Mouse (Mus musculus): Measurements from ENCODE around the gene Dok4. TPM values are rescaled to one million over a fixed set of nuclear protein-coding genes. Genes with fewer than 3 reads are reported as not detected.
"Not testable (repeated sequence)": the region's sequence is repeated elsewhere in the genome, so short reads cannot be mapped to it uniquely, and the experiment has no call there.

Dok4 gene
- polyA plus RNA-seq, 1 experiment from 2014 or later, result 35.5 TPM

DNA sequence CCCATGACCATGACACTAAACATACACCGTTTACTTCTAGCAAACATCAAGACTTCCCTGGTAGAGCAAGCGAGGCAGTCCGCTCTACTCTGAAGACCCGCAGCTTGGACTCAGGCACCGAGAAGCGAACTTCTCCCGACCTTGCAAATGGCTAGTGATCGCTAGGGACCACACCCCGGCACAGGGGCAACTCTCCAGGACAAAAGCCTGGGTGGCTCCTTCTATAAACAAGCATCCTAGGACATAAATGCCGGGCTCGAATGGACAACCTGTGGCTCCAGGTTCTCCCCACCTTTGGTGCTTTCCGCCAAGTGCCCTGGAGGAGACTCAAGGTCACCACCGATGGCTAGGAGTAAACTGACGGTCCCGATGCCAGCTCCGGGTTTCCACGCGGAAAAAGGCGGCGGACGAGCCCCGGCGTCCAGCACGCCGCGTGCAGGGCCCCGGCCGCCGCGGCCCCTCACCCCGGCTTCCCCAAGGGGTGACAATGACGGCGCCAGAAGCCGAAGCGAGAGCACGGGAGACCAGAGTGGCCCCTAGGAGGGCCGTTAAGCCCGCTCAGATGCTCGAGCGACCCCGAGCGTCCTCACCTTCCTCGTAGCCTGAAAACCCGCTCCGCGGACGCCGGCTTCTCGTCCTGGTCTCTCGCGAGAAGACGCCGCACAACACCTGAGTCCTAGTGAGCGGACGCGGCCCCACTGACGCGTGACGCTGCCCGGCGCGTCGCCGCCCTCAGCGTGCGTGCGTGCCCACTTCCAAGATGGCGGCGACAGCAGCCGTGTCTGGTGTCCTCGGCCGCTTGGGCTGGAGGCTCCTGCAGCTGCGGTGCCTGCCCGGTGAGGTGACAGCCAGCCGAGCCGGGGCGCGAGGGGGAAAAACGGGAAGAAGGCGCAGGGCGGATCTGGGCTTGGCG is 38.2 kb downstream of the Dok4 start, which contains the start of the genes Coq9 and Ciapin1:
Gene Coq9, plus strand, starts transcription at position 660 of the 913 bp plus-strand sequence.
Gene Ciapin1, minus strand, starts transcription at position 697 of the 913 bp plus-strand sequence.
- Histone ChIP-seq H3K4me2 (peak within 1 kb of the TSS; percentile 91), H3K9ac (peak within 1 kb of the TSS; percentile 97), H3K9me3 (no peaks in the 10 kb centered on the region), H3K27me3 (replicated peaks) (no peaks in the 10 kb centered on the region), H3K4me1 (peaks cover 28% of the 10 kb centered on the region), H3K27ac (replicated peaks) (peak within 1 kb of the TSS; percentile 98), H3K4me3 (peak within 1 kb of the TSS; percentile 87), H3K36me3 (peaks cover 6% of the 10 kb centered on the region)
- peak; percentile 98 for ATAC-seq (ENCODE audit: extremely low read depth, insufficient number of reproducible peaks, low FRiP score, low TSS enrichment)
- WGBS, result under 1% methylated on average over 82 of the region's 82 CpGs

DNA sequence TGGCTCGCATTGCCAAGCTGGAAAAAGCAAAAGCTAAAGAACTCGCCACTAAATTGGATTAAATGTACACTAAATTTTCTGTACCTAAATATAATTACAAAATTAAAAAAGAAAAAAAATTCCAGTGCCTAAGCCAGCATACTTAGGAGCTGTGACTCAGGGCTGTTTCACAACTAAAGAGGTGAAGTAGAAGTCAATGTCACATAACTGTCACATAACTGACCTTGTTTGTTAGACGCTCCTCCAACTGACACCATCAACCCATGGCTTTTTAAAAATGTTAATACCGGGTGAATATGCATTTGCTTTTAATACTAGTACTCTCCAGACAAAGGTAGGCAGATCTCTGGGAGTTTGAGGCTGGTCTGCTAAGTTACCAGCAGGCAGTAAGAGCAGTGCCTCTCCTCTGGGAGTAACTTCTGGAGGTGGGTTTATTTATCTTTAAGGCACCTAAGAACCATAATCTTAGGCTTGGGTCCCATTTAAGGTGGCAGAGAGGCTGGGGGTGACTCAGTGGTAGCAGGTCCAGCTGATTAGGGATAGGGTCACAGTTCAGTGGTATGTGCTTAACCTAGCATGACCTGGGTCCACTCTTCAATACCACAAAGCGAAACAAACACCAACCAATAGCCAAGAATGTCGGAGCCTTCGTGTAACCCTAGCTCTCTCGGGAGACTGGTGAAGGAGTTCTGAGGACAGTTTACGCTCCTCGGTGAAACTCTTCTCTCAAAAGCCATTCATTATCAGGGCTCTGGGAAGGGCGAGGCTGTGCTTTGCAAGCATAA is 39.5 kb downstream of the Dok4 start:
- Histone ChIP-seq H3K4me1 (peaks cover 28% of the 10 kb centered on the region), H3K4me3 (peak overlapping the region; percentile 87)
- no peak for ATAC-seq (ENCODE audit: extremely low read depth, insufficient number of reproducible peaks, low FRiP score, low TSS enrichment)

DNA sequence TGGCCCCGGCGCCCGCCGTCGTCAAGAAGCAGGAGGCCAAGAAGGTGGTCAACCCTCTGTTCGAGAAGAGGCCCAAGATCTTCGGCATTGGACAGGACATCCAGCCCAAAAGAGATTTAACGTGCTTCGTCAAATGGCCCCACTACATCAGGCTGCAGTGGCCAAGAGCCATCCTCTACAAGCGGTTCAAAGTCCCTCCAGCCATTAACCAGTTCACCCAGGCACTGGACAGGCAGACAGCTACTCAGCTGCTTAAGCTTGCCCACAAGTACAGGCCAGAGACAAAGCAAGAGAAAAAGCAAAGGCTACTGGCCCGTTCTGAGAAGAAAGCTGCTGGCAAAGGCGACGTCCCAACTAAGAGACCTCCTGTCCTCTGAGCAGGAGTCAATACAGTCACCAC is 40.4 kb downstream of the Dok4 start:
- not testable (repeated sequence) for H3K9me3 ChIP-seq; ATAC-seq (ENCODE audit: extremely low read depth, insufficient number of reproducible peaks, low FRiP score, low TSS enrichment); H3K27me3 ChIP-seq (replicated peaks); H3K4me3 ChIP-seq; H3K4me2 ChIP-seq; H3K9ac ChIP-seq; H3K27ac ChIP-seq (replicated peaks)
- H3K36me3 ChIP-seq, result peaks cover 20% of the 10 kb centered on the region
- peaks cover 28% of the 10 kb centered on the region for H3K4me1 ChIP-seq
- WGBS, result 94% methylated on average over 13 of the region's 13 CpGs

More for the DNA sequence above, 39.5 kb downstream of the Dok4 start:
- 65% methylated on average over 11 of the region's 11 CpGs for WGBS
- Histone ChIP-seq H3K27ac (replicated peaks) (peak overlapping the region; percentile 24; the same call in 1 of the 2 replicates), H3K36me3 (peaks cover 11% of the 10 kb centered on the region), H3K4me2 (peak overlapping the region; percentile 91), H3K9ac (peak overlapping the region; percentile 97), H3K27me3 (replicated peaks) (no peaks in the 10 kb centered on the region), H3K9me3 (no peaks in the 10 kb centered on the region)

DNA sequence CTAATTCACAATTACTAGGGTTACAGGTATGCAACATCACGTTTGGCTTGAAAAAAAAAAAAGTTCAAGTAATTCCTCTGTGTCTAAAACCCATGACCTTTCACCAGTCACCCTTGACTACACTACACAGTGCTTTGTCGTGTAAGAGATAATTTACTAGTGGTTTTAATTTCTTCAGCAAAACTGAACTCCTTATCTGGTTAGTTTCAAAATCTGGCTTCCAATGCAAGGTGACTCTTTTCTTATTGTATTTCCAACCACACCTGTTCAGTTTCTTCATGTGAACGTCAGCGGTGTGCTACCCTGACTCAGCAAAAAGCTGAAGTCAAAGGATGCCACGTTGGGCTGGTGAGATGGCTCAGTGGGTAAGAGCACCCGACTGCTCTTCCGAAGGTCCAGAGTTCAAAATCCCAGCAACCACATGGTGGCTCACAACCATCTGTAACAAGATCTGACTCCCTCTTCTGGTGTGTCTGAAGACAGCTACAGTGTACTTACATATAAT is 42.2 kb downstream of the Dok4 start:
- peaks cover 24% of the 10 kb centered on the region for H3K4me1 ChIP-seq
- not testable (repeated sequence) for H3K9me3 ChIP-seq; H3K27ac ChIP-seq (replicated peaks); H3K4me2 ChIP-seq; H3K9ac ChIP-seq; ATAC-seq (ENCODE audit: extremely low read depth, insufficient number of reproducible peaks, low FRiP score, low TSS enrichment); H3K4me3 ChIP-seq; H3K27me3 ChIP-seq (replicated peaks)
- H3K36me3 ChIP-seq, result peaks cover 38% of the 10 kb centered on the region
- WGBS, result 81% methylated on average over 7 of the region's 7 CpGs

DNA sequence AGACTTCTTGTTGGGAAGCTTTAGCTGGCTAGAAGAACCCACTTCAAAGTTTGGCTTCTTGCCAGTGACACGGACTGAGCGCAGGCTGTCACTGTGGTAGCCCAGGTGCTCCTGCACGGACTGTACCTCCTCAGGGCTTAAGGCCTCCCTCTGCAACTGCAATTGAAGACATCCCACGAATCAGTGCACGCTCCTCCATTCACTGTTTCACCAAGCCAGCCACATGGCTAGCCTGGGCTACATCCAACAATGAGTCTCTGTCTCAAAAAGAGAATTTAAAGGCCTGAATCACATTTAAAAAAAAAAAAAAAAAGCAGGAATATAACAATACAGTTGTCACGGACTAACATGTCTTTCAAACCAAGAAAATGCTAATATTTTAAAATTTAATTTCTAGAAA is 47.8 kb downstream of the Dok4 start:
- Histone ChIP-seq H3K4me3 (no peak overlapping the region), H3K36me3 (peaks cover 90% of the 10 kb centered on the region), H3K4me2 (no peak overlapping the region), H3K4me1 (no peaks in the 10 kb centered on the region; the same call in 1 of the 2 replicates), H3K27me3 (replicated peaks) (no peaks in the 10 kb centered on the region), H3K9ac (no peak overlapping the region), H3K27ac (replicated peaks) (no peak overlapping the region), H3K9me3 (no peaks in the 10 kb centered on the region)
- ATAC-seq (ENCODE audit: extremely low read depth, insufficient number of reproducible peaks, low FRiP score, low TSS enrichment), result no peak
- 83% methylated on average over 6 of the region's 6 CpGs for WGBS

DNA sequence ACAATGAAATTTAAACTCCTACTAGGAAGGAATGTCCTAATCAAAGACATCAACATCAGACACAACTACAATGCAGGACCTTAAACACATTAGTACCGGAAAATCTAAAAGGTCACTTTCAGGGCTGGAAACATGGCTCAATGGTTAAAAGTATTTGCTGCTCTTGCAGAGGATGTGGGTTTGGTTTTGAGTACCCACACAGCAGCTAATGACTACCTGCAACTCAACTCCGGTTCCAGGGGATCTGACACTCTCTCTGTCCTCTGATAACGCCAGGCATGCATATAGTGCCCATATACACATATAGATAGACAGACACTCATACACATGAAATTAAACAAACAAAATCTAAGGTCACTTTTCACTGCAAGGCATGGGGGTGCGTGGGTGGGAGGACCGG is 49.9 kb downstream of the Dok4 start:
- WGBS, result 92% methylated on average over 5 of the region's 5 CpGs
- Histone ChIP-seq H3K27ac (replicated peaks) (no peak overlapping the region), H3K9ac (no peak overlapping the region), H3K4me2 (no peak overlapping the region), H3K4me3 (no peak overlapping the region), H3K9me3 (no peaks in the 10 kb centered on the region), H3K36me3 (peaks cover 95% of the 10 kb centered on the region), H3K4me1 (no peaks in the 10 kb centered on the region), H3K27me3 (replicated peaks) (no peaks in the 10 kb centered on the region)
- no peak for ATAC-seq (ENCODE audit: extremely low read depth, insufficient number of reproducible peaks, low FRiP score, low TSS enrichment)

DNA sequence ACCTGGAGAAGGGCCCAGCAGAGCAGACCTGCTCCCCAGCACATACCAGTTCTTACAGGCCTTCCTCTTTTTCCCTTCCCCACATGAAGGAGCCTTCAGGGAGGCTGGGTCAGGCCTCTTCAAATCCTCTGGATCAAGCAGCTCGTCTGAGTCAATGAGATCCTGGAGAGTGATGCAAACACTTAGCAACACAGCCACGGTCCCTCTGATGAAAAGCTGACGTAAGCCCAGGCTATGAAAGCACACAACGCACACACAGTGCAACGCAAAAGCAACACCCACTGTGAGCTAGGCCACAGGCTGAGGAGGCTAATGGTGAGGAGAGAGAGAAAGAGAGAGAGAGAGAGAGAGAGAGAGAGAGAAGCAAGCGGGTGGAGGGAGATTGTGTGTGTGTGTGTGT is 51.0 kb downstream of the Dok4 start:
- Histone ChIP-seq H3K4me2 (no peak overlapping the region), H3K36me3 (peaks cover 95% of the 10 kb centered on the region), H3K4me3 (no peak overlapping the region), H3K9me3 (no peaks in the 10 kb centered on the region), H3K9ac (no peak overlapping the region), H3K27me3 (replicated peaks) (no peaks in the 10 kb centered on the region), H3K4me1 (0 out of 2 replicates have a peak, but pooled peaks cover 2% of the 10 kb centered on the region), H3K27ac (replicated peaks) (no peak overlapping the region)
- no peak for ATAC-seq (ENCODE audit: extremely low read depth, insufficient number of reproducible peaks, low FRiP score, low TSS enrichment)
- WGBS, result 88% methylated on average over 6 of the region's 6 CpGs

DNA sequence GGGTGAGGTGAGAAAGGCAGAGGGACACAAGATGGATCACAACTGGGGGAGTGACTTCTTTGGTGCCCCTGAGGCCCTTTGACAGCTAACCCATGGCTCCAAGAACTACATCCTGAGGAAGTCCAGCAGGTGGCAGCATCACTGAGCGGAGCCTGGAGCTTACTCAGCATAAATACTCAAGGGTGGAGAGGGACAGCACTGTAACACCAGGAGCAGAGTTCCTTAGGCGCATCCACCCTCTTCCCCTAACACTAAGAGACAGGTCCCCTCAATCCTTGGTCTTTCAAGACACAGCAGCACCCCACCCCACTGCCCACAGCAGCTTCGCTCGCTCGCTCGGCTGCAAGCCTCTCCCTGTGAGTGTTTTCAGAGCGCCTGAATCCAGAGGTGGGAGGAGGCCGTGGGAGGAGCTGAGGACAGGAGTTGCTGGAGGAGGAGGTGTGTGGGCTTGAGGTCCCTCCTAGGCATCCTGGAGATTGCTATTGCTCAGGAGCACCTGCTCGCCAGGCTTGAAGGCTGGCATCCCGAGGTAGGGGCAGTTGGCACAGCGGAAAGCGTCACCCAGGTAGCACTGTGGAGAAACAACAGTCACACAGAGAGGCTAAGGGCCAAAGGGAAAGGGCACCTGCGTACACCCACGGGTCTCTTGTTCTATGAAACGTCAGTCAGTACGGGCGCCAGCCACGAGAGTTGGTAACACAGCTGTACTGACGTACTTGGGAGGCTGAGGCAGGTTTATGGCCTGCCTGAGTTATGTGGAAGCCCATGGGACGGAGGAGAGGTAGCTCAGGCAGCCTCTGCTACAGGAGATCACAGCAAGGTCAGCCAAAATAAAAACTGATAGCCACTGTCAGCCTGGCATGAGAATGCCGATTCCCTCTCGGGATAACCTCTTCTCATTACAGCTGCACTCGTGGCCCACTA is 53.2 kb downstream of the Dok4 start:
- no peaks in the 10 kb centered on the region for H3K27me3 ChIP-seq (replicated peaks)
- H3K9ac ChIP-seq, result no peak overlapping the region
- H3K4me1 ChIP-seq, result 0 out of 2 replicates have a peak, but pooled peaks cover 4% of the 10 kb centered on the region
- no peak overlapping the region for H3K4me2 ChIP-seq
- no peak overlapping the region for H3K27ac ChIP-seq (replicated peaks)
- H3K4me3 ChIP-seq, result no peak overlapping the region
- peak; percentile 43; the same call in 1 of the 2 replicates for ATAC-seq (ENCODE audit: extremely low read depth, insufficient number of reproducible peaks, low FRiP score, low TSS enrichment)
- no peaks in the 10 kb centered on the region for H3K9me3 ChIP-seq
- H3K36me3 ChIP-seq, result peaks cover 76% of the 10 kb centered on the region
- 75% methylated on average over 23 of the region's 23 CpGs for WGBS

DNA sequence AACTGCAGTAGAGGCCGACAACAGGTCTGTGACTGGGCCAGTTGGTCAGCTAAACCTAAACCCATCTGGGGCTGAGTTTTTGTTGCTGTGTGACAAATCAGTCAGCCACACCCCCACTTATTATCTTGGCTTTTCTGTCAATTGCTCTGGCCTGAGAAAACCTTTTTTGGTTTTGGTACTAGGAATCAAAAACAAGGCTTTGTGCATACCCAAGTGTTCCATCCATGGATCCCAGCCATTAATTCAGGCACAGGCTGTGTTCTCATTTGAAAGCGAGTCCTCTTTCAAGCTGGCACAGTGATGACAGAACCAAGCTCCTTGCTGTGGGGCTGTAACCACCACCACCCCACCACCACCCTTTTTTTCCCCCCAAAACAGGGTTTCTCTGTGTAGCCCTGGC is 54.7 kb downstream of the Dok4 start:
- Histone ChIP-seq H3K36me3 (peaks cover 63% of the 10 kb centered on the region), H3K27me3 (replicated peaks) (no peaks in the 10 kb centered on the region), H3K4me3 (no peak overlapping the region), H3K9me3 (no peaks in the 10 kb centered on the region), H3K27ac (replicated peaks) (no peak overlapping the region), H3K9ac (no peak overlapping the region), H3K4me1 (0 out of 2 replicates have a peak, but pooled peaks cover 4% of the 10 kb centered on the region), H3K4me2 (no peak overlapping the region)
- ATAC-seq (ENCODE audit: extremely low read depth, insufficient number of reproducible peaks, low FRiP score, low TSS enrichment), result no peak
- WGBS, result 92% methylated on average over 2 of the region's 2 CpGs

DNA sequence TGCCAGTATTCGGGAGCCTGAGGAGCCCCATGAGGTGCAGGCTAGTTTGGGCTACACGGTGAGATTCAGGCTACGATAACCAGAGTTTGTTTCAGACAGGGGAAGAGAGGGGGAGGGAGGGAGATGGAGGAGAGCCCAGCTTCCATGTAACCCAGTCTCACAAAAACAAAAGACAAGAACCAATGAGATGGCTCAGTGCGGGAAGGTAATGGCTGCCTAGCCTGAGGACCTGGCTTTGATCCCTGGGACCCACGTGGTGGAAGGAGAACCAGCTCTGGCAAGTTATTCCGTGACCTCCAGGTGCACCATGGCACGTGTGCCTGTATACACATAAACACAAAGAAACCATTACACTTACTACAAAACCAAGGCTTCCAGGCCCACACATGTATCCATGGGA is 55.6 kb downstream of the Dok4 start:
- no peak overlapping the region for H3K4me3 ChIP-seq
- no peaks in the 10 kb centered on the region for H3K27me3 ChIP-seq (replicated peaks)
- 90% methylated on average over 7 of the region's 7 CpGs for WGBS
- no peak overlapping the region for H3K9ac ChIP-seq
- 0 out of 2 replicates have a peak, but pooled peaks cover 4% of the 10 kb centered on the region for H3K4me1 ChIP-seq
- no peak overlapping the region for H3K27ac ChIP-seq (replicated peaks)
- no peak for ATAC-seq (ENCODE audit: extremely low read depth, insufficient number of reproducible peaks, low FRiP score, low TSS enrichment)
- no peaks in the 10 kb centered on the region for H3K9me3 ChIP-seq
- H3K36me3 ChIP-seq, result peaks cover 54% of the 10 kb centered on the region
- no peak overlapping the region for H3K4me2 ChIP-seq
